Mouse (Mus musculus): ENCODE results near the gene Cpm.
"Not testable (repeated sequence)": the region's sequence is repeated elsewhere in the genome, so short reads cannot be mapped to it uniquely, and the experiment has no call there.

Gene Cpm

DNA sequence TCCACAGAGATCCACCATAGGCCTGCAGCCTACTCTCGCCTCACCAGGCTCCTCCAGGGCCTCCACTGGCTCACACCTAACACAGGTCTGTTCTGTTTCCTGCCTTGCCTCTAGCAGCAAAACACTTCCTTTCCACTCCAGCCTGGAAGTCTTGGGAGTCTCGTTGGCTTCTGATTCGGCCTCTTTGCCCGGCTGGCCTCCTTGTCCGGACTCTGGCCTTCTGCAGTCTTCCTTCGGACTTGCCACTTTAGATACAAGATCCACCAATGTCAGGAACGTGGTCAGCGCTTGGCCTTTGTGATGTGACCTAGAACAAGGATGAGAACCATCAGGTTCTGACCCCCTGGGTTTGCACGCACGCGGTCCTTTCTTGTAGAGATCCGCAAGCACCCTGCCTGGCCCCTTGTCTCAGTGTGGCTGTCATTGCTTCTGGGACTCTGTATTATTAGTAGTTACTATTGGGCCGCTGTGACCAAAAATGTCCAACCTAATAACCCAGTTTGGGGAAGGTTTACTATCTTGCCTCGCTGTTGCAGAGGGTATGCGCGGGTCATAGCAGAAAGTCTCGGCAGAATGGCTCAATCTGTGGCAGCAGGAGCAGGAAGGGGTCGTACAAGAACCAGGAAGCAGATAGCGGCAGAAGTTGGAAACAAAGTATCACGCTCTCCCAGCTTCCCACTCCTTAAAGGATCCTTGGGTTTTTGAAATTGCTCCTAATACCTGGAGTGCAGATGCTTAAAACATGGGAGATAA is 22.1 kb upstream of the Cpm start:
- no peak for DNase-seq (ENCODE audit: low spot score in 2 of 2)

- DNase-seq (ENCODE audit: low spot score in 2 of 2), result no peak
These were observed 21.5 kb upstream of the Cpm start for GRCm38 (mm10) chr10:117607804-117608279.

GRCm38 (mm10) chr10:117608487-117608886 is 20.8 kb upstream of the Cpm start:
- DNase-seq (ENCODE audit: low spot score in 2 of 2), result no peak

DNA sequence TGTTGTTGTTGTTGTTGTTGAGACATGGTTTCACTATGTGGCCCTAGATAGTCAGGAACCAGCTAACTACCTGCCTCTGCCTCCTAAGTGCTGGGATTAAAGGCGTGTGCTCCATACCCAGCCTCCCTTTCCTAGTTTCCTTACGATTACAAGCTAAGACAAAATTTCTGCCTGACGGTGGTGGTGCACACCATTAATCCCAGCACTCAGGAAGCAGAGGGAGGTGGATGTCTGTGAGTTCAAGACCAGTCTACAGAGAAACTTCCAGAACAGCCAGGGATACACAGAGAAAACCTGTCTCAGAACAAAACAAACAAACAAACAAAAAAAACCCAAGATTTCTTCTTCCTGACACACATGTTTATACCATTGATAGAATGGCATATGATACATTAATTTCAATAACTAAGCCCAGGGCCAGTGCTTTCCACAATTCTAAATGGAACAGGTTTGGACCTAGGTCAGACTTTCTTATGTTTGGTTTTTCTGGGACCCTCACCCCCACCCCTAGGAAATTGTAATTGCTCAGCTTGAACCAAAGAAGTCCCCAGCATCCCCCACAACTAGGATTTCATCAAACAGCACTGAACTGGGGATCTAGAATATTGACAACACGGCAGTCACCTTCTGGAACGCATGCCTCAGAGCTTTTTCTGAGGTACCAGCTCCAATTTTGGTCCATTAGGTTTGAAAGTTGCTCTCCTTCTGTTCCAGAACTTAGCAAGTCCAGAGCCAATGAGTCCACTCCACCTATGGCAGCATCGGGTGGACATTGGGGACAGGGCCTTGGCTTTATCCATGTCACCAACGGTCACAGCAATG is 20.1 kb upstream of the Cpm start:
- DNase-seq (ENCODE audit: low spot score in 2 of 2), result no peak

DNA sequence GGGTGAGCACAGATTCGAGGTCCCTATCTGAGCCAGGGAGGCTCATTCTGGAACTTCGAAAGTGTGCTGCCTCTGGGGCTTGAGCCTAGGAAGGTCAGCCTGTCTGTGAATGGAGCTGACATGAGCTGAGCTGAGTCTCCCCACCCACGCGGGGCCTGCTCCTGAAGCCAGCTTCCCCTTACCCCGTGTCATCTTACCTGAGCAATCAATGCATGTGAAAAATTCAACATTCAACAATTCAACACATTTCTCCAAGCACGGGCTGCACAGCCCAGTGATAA is 19.6 kb upstream of the Cpm start:
- DNase-seq (ENCODE audit: low spot score in 2 of 2), result no peak

- DNase-seq (ENCODE audit: low spot score in 2 of 2), result no peak
These were observed 19.0 kb upstream of the Cpm start for GRCm38 (mm10) chr10:117610160-117610764.

GRCm38 (mm10) chr10:117610794-117611384 is 18.4 kb upstream of the Cpm start:
- no peak for DNase-seq (ENCODE audit: low spot score in 2 of 2)

DNA sequence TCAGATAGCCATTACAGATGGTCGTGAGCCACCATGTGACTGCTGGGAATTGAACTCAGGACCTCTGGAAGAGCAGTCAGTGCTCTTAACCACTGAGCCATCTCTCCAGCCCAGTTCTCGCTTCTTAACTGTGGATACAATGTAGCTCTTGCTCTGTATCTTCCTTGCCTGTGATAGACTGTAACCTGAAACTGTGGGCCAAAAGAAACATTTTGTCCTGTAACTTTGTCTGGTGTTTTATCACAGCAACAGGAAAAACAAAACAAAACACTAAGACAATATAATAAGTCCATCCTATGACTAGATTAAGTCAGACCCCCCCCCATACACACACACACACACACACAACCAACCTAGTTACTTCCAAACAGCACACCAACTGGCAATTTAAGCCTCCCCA is 17.8 kb upstream of the Cpm start:
- DNase-seq (ENCODE audit: low spot score in 2 of 2), result no peak

DNA sequence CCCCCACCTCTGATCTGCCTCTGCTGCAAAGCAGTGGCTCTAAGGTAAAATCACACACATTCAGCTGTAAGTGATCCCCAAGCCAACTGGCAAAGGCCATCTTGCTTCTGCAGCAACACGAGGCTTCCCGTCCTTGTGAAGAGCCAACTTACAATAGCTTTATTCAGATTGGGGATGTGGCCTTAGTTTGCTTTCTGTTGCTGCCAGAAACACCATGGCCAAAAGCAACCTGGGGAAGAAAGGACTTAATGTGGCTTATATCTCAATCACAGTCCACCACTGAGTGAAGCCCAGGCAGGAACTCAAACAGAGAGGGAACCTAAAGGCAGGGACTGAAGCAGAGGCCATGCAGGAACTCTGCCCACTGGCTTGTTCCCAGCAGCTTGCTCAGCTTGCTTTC is 17.3 kb upstream of the Cpm start:
- no peak for DNase-seq (ENCODE audit: low spot score in 2 of 2)

GRCm38 (mm10) chr10:117612621-117613584 is 16.4 kb upstream of the Cpm start:
- DNase-seq (ENCODE audit: low spot score in 2 of 2), result no peak

DNA sequence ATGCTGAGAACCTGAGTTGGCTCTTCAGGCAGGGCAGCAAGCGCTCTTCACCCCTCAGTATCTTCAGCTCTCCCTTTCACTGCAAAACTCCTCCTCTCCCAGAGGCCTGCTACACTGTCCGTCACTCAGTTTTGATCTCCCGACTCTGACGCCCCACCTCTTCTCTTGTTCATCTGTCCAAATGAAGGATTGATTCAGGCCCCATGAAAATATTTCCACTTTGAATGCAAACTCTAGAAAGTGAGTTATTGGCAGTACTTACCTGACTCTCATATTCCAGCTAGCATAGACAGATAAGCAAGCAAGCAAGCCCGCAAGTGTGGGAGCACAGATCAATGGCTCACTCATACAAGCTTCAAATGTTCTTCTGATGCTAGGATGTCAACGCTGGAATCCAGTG is 15.3 kb upstream of the Cpm start:
- no peak for DNase-seq (ENCODE audit: low spot score in 2 of 2)

GRCm38 (mm10) chr10:117614387-117614786 is 14.9 kb upstream of the Cpm start:
- DNase-seq (ENCODE audit: low spot score in 2 of 2), result no peak

DNA sequence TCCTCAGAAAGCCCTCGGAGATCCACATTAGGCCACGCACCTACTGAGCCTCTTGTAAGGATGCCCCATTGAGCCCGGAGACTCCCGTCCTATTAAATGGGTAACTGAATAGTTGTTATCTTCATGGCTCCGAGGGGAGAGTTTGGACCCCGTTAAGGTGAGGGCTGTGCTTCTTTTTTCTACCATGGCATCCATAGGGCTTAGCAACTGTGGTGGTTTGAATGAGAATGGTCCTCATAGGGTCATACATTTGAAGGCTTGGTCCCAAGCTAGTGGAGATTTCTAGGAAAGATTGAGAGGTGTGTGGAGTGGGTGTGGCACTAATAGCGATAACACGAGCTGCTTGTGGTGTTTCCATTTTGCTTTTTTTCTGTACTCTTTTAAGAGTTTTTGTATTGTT is 14.1 kb upstream of the Cpm start:
- DNase-seq (ENCODE audit: low spot score in 2 of 2), result no peak

- DNase-seq (ENCODE audit: low spot score in 2 of 2), result no peak
These were observed 13.6 kb upstream of the Cpm start for GRCm38 (mm10) chr10:117615746-117616145.

DNA sequence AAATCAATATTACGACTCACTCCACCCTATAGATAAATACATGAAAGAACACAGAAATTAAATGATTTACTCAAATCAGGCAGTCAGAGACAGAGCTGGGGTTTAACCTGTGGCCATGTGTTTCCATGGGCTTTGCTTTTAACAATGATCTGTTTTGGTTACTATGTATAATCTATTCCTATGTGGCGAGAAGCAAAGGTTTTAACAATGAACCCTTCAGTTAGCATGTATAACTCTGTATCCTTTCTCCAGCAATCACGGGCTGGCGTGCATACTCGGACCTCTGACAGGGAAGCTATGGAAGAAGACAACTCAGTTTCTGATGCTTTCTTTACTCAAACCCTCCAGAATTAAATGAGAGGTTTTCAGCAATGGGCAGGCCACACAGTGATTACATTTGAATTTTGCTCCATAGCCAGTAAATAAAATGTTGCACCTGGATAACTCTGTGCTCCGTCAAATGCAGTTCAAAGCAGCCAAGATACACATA is 13.1 kb upstream of the Cpm start:
- no peak for DNase-seq (ENCODE audit: low spot score in 2 of 2)

DNA sequence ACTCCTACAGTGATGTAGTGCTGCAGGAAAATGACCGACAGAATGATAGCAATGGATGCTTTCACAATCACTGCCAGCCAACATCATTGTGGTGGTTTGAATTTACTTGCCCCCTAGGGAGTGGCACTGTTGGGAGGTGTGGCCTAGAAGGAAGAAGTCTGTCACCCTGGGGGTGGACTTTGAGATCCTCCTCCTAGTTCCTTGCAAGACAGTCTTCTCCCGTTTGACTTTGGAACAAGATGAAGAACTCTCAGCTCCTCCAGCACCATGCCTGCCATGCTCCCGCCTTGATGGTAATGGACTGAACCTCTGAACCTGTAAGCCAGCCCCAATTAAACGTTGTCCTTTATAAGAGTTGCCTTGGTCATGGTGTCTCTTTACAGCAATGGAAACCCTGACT is 12.5 kb upstream of the Cpm start:
- DNase-seq (ENCODE audit: low spot score in 2 of 2), result not testable (repeated sequence)

DNA sequence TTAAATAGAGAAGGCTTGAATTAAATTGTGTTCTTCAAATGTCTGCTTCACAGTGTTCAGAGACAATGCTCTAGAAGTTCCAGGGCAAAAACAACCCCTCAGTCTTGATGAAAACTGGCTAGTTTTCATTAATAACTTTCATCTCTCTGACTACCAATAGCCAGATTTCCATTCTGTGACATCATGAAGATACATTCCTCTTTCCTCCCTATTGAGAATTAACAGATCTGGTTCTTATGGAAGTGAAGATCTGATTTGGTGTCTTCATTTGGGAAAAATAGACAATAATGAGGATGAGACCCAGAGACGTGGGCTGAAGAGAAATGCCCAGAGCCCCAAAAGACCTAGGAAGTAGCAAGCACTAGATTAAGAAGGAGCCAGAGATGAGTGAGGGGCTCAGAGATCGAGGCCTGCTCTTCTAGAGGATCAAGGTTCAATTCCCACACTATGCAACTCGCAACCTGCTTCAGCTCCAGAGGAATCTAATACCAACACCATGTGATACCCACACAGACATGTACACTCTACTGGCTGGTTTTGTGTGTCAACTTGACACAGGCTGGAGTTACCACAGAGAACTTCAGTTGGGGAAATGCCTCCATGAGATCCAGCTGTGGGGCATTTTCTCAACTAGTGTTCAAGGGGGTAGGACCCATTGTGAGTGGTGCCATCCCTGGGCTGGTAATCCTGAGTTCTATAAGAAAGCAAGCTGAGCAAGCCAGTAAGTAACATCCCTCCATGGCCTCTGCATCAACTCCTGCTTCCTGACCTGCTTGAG is 11.5 kb upstream of the Cpm start:
- DNase-seq (ENCODE audit: low spot score in 2 of 2), result no peak

DNA sequence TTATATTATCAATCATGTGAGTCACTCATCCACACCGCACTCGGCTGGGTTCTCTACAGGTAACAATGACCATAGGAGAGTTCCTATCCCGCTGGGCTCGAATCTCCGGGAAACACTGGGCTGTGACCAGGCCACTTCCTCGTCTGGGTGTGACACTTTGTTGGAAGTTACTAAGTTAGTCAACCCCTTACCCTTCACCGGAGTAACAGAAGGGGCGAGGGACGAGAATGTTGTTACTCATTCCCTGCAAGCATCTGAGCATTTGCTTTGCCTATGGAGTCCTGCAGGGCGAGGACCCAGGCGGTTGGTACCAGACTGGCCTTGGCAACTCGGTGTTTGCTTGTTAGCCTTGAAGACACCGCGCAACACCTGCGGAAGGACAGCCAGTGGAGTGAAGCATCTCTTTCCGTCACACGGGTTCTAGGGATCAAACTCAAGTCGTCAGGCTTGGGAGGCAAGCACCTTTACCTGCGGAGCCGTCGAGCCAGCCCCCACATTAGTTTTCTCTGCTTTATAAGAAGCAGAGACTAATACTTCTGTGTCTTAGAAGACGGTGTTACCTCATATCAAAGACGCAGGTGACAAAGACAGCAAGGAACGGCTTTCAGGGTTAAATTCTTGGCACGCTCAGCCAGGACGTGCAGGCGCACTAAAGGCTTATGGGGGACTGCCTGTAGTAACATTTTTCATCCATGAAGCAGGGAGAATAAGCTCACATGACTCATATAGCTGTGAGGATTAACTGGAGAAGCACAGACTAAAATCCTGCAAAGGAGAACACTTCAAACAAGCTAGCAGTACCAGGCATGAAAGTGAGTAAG is 10.0 kb upstream of the Cpm start:
- no peak for DNase-seq (ENCODE audit: low spot score in 2 of 2)

DNA sequence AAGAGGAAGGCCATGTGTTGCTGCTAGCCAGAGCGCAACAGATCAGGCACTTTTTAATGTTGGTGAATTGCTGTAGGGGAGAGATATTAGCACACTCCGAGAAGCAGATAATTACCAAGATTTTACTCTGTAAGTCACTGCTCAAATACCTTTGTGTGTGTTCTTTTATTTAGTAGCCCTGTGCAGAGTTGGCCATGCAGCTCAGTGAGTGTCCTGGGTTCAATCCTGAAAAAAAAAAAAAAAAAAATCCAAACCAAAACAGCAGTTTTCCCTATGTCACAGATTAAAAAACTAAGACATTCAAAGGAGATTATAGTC is 9.5 kb upstream of the Cpm start:
- DNase-seq (ENCODE audit: low spot score in 2 of 2), result no peak

DNA sequence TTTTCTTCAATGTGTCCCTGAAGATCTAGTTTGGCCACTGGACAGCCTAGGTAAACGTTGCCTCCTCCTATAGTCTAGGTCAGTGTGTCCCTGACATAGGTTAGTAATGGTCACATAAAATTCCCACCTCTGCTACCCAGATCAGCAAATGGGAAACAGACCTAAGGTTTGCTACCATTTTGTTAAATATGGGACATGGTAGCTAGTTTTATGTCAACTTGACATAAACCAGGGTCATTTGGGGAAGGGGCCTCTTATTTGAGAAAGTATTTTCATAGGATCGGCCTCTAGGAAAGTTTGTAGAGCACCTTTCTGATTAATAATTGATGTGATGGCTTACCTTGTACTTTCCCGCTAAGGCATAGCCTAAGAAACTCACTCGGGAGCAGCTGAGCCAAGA is 8.8 kb upstream of the Cpm start:
- no peak for DNase-seq (ENCODE audit: low spot score in 2 of 2)
